Mouse (Mus musculus) stomach, embryonic 16.5 days (tissue): Measurements from ENCODE around the gene Oaz2. TPM values are rescaled to one million over a fixed set of nuclear protein-coding genes. Genes with fewer than 3 reads are reported as not detected.
A peak's percentile ranks its signal among the peaks of the same experiment; 100 is the strongest.

Experiments used
- ATAC-seq: fragments of 200-750 bp; cut with Nextera tagmentation; 2 replicates; pipeline ENCODE4 v1.8.0; 2017; ENCODE audit warnings: moderate number of reproducible peaks, moderate TSS enrichment; ENCODE audit not compliant: insufficient read depth, low FRiP score
- H3K27ac ChIP-seq: fragments of 300-500 bp; sonication (generic); 2 replicates; pipeline ENCODE4 v1.5.1; 2014; ENCODE audit warnings: low read length
- H3K27me3 ChIP-seq: fragments of 300-500 bp; sonication (generic); 2 replicates; pipeline ENCODE4 v1.6.1; 2014; ENCODE audit warnings: low read length, control low read depth, mixed read lengths; ENCODE audit not compliant: control insufficient read depth, insufficient read depth
- H3K36me3 ChIP-seq: fragments of 300-500 bp; sonication (generic); 2 replicates; pipeline ENCODE4 v1.6.1; 2014; ENCODE audit warnings: low read length; ENCODE audit not compliant: control insufficient read depth, insufficient read depth
- H3K4me1 ChIP-seq: fragments of 300-500 bp; sonication (generic); 2 replicates; pipeline ENCODE4 v1.6.1; 2014; ENCODE audit warnings: low read length, control low read depth, mixed read lengths; ENCODE audit not compliant: control insufficient read depth, insufficient read depth
- H3K4me2 ChIP-seq: fragments of 300-500 bp; sonication (generic); 2 replicates; pipeline ENCODE4 v1.6.1; 2014; ENCODE audit warnings: low read depth, low read length, mixed read lengths
- H3K4me3 ChIP-seq: fragments of 300-500 bp; sonication (generic); replicated peaks from 2 replicates; pipeline ENCODE4 v1.5.1; 2014; ENCODE audit warnings: mild to moderate bottlenecking, low read length
- H3K9ac ChIP-seq: fragments of 300-500 bp; sonication (generic); 2 replicates; pipeline ENCODE4 v1.6.1; 2014; ENCODE audit warnings: low read length
- H3K9me3 ChIP-seq: fragments of 300-500 bp; sonication (generic); replicated peaks from 2 replicates; pipeline ENCODE4 v1.6.1; 2016; ENCODE audit warnings: low read length, control low read depth; ENCODE audit not compliant: control insufficient read depth
- WGBS: fragments of 180-500 bp; shearing (Covaris S2); extraction: QIAGEN DNeasy Blood & Tissue Kit; methylation state at CpG from one replicate; pipeline ENCODE4 v1.1.7; 2014; 5-methylcytosine and 5-hydroxymethylcytosine counted together
- polyA plus RNA-seq: library from polyadenylated mRNA; unstranded; fragments of >200 nt; fragmentation: Nextera tagmentation; extraction: Ambion mirVana; gene quantifications from 2 replicates; pipeline ENCODE4 v1.2.1, GENCODE M21; 2015

The Oaz2 gene
- polyA plus RNA-seq, 1 experiment from 2014 or later, result 218 TPM

DNA sequence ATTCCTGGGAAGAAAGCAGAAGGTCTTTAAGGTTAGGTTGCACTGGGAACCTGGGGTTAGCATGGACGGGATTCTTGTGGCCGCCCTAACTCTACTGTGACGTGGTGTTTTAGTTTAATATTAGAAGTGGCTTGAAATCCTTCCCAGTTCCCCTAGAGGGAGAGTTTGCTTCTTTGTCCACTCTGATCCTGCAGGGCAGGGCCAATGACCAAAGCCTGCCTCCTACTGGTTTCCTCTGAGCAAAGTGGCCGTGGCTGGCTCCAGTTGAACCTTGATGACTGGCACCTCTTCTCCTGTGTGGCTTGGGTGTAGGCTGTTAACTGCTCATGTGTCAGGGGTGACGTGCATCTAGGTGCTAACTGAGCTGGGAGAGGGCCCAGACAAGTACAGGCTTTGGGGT, 6.8 kb upstream of the Oaz2 start:
- Histone ChIP-seq H3K4me3 (no peak overlapping the region), H3K9ac (peak overlapping the region; percentile 10; the same call in 1 of the 2 replicates), H3K4me1 (no peaks in the 10 kb centered on the region; the same call in 1 of the 2 replicates), H3K9me3 (no peaks in the 10 kb centered on the region), H3K27me3 (no peaks in the 10 kb centered on the region), H3K27ac (no peak overlapping the region), H3K36me3 (no peaks in the 10 kb centered on the region), H3K4me2 (no peak overlapping the region)
- 74% methylated on average over 5 of the region's 5 CpGs for WGBS
- ATAC-seq, result no peak

DNA sequence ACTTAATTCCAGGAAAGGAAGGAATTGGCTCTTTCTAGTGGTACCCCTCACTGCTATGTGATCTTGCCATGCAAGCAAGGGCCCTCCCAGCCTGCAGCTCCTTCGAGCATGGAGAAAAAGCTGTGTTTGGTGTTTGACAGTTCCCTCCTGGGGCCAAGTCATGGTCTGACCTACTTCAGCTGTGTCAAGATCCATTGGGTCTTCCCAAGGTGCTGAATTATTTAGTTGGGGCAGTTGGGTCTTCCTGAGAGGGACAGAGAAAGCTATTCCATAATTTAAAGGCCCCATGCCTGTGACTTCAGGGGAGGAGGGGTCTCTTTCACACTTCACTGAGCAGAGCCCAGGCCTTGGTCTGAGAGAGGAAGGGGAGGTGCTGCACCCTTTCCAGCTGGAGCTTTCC, 6.3 kb upstream of the Oaz2 start:
- Histone ChIP-seq H3K27me3 (no peaks in the 10 kb centered on the region), H3K27ac (no peak overlapping the region), H3K9ac (peak overlapping the region; percentile 10; the same call in 1 of the 2 replicates), H3K4me2 (no peak overlapping the region), H3K9me3 (no peaks in the 10 kb centered on the region), H3K4me3 (no peak overlapping the region), H3K4me1 (no peaks in the 10 kb centered on the region; the same call in 1 of the 2 replicates), H3K36me3 (no peaks in the 10 kb centered on the region)
- no peak for ATAC-seq
- WGBS, result 56% methylated on average over 1 of the region's 1 CpGs

- Histone ChIP-seq H3K9ac (no peak overlapping the region), H3K4me1 (no peaks in the 10 kb centered on the region; the same call in 1 of the 2 replicates), H3K27me3 (no peaks in the 10 kb centered on the region), H3K27ac (no peak overlapping the region), H3K36me3 (no peaks in the 10 kb centered on the region), H3K4me3 (no peak overlapping the region), H3K4me2 (no peak overlapping the region), H3K9me3 (no peaks in the 10 kb centered on the region)
- WGBS, result under 1% methylated on average over 3 of the region's 3 CpGs
- no peak for ATAC-seq
Observed at GRCm38 (mm10) chr9:65664163-65664562, 3.6 kb upstream of the Oaz2 start.

GRCm38 (mm10) chr9:65666042-65666441, 1.8 kb upstream of the Oaz2 start:
- H3K4me3 ChIP-seq, result no peak overlapping the region

DNA sequence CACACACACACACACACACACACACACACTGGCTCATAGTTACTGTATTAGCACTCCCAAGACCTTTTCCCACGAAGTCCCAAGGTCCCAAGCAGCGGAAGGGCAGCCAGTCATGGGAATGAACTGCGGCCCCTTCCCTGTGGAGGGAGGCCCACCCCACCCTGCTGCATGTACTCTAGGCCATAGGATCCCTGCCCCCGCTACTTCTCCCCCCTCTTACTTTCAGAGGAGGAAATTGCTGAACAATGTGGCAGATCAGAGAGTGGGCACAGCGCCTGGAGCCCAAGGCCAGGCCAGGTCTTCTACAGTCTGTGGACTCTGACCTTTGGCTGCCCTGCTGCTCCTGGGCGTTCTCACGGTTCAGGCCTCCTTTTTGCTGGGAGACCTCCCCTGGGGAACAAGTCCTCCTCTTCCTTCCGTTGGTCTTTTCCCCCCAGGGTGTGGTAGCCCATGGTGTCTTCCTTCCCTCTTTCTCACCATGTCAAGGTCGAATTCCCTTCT, 3.7 kb downstream of the Oaz2 start:
- no peak overlapping the region for H3K9ac ChIP-seq
- ATAC-seq, result peak; percentile 35; the same call in 1 of the 2 replicates
- 54% methylated on average over 9 of the region's 9 CpGs for WGBS

More at GRCm38 (mm10) chr9:65666042-65666441, 1.8 kb upstream of the Oaz2 start:
- H3K9ac ChIP-seq, result no peak overlapping the region
- H3K4me2 ChIP-seq, result no peak overlapping the region
- 0 out of 2 replicates have a peak, but pooled peaks have one; percentile 29 for ATAC-seq
- no peaks in the 10 kb centered on the region for H3K4me1 ChIP-seq
- no peaks in the 10 kb centered on the region for H3K36me3 ChIP-seq
- no peak overlapping the region for H3K27ac ChIP-seq
- no peaks in the 10 kb centered on the region for H3K27me3 ChIP-seq
- WGBS, result 18% methylated on average over 5 of the region's 5 CpGs
- no peaks in the 10 kb centered on the region for H3K9me3 ChIP-seq

DNA sequence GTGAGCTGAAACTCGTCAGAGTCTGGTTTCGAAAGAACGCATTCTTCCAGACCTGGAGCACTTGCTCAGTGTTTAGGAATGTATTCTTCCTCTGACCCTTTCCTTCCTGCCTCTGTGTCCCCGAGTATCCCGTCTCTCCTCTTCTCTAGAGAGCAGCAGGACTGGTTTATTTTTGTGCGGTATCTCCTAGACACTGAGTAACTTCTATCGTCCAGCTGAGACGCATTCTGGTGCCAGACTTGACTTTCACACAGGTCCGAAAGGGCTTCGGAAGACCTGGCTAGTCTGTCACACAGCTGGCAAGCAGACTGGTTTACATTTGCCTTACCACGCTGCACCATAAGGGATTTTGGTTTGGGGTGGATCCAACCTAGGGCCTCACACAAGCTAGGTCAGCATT, 5.2 kb downstream of the Oaz2 start:
- H3K4me1 ChIP-seq, result peaks cover 11% of the 10 kb centered on the region
- no peak overlapping the region for H3K9ac ChIP-seq
- no peak overlapping the region for H3K4me2 ChIP-seq
- H3K27me3 ChIP-seq, result no peaks in the 10 kb centered on the region
- H3K36me3 ChIP-seq, result no peaks in the 10 kb centered on the region
- WGBS, result 50% methylated on average over 11 of the region's 11 CpGs
- H3K4me3 ChIP-seq, result no peak overlapping the region
- H3K27ac ChIP-seq, result peak overlapping the region; percentile 38
- ATAC-seq, result no peak
- no peaks in the 10 kb centered on the region for H3K9me3 ChIP-seq

More for the DNA sequence above, 3.7 kb downstream of the Oaz2 start:
- H3K27me3 ChIP-seq, result no peaks in the 10 kb centered on the region
- no peak overlapping the region for H3K4me3 ChIP-seq
- H3K4me1 ChIP-seq, result peaks cover 6% of the 10 kb centered on the region
- H3K27ac ChIP-seq, result no peak overlapping the region; the same call in 1 of the 2 replicates
- H3K36me3 ChIP-seq, result no peaks in the 10 kb centered on the region
- H3K9me3 ChIP-seq, result no peaks in the 10 kb centered on the region
- H3K4me2 ChIP-seq, result no peak overlapping the region

DNA sequence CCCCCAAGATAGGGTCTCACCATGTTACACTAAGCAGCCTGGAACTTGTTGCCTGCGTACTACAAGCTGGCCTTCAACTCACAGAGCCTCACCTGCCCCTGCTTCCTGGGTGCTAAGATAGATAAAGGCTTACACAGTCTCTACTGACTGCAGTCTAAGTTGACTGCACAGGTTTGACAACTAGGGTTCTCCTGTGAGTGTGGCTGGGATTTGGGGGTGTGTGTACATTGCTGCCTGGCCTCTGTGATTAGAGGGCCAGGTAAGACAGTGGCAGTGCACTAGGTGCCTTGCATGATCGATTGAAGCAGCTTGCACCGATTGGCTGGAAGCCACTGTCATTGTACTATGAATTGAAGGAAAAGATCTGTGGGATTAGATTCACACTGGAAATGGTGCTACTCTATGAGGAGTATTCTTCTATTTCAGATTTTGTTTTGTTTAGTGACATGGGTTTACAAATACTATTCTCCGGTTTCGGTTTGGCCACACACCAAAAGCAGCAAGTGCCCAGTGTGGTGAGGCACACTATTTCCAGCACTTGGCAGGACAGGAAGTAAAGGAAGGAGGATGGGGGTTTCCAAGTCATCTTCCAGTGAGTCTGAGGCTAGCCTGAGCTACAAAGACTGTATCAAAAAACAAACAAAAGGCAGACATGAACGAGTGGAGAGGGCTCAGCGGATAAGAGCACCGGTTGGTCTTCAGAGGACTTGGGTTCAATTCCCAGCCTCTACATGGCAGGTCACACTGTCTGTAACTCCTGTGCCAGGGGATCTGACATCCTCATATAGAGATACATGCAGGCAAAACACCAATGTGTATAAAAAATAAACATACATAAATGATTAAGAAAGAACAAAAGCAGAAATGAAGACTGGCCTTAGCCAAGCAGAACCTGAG, 7.9 kb downstream of the Oaz2 start:
- Histone ChIP-seq H3K4me1 (peaks cover 36% of the 10 kb centered on the region), H3K4me3 (peak overlapping the region; percentile 61), H3K4me2 (peak overlapping the region; percentile 54), H3K36me3 (no peaks in the 10 kb centered on the region), H3K27ac (peak overlapping the region; percentile 39), H3K9me3 (no peaks in the 10 kb centered on the region), H3K9ac (peak overlapping the region; percentile 52), H3K27me3 (no peaks in the 10 kb centered on the region)
- ATAC-seq, result peak; percentile 3
- WGBS, result 45% methylated on average over 8 of the region's 8 CpGs

- H3K4me2 ChIP-seq, result peak overlapping the region; percentile 76
- H3K4me3 ChIP-seq, result peak overlapping the region; percentile 61
- no peaks in the 10 kb centered on the region for H3K36me3 ChIP-seq
- H3K9ac ChIP-seq, result peak overlapping the region; percentile 81
- H3K27ac ChIP-seq, result peak overlapping the region; percentile 39
- no peaks in the 10 kb centered on the region for H3K9me3 ChIP-seq
- ATAC-seq, result peak; percentile 95
- peaks cover 42% of the 10 kb centered on the region for H3K4me1 ChIP-seq
- H3K27me3 ChIP-seq, result no peaks in the 10 kb centered on the region
- under 1% methylated on average over 36 of the region's 51 CpGs for WGBS
Observed at GRCm38 (mm10) chr9:65676358-65677118, 8.7 kb downstream of the Oaz2 start.
